Mouse (Mus musculus): ENCODE measurements at regions not wholly inside any gene's neighbourhood (a gene's known extent, or its start where the extent isn't known, plus 50 kb on each side); places are given as distances from the start of the nearest gene placed in this dataset.

GRCm38 (mm10) chr9:115661834-115662425 lies 247.3 kb upstream of the Gadl1 start:
- TF ChIP-seq POLR2A (IDR thresholded peaks at IDR 0.05; ENCODE audit: insufficient read depth, low read length) (no peak), CTCF (IDR thresholded peaks at IDR 0.05; ENCODE audit: low read depth, low read length) (no peak), EP300 (IDR thresholded peaks at IDR 0.05; ENCODE audit: insufficient read depth, low read depth, low read length) (no peak)
- H3K36me3 ChIP-seq (ENCODE audit: control insufficient read depth, insufficient read depth, low read length, poor library complexity, severe bottlenecking), result no peaks in the 10 kb centered on the region
- H3K27ac ChIP-seq (ENCODE audit: insufficient read depth, low read length), result no peak overlapping the region
- H3K4me3 ChIP-seq (ENCODE audit: low read depth, low read length), result no peak overlapping the region
- no peaks in the 10 kb centered on the region for H3K4me1 ChIP-seq (ENCODE audit: control insufficient read depth, insufficient read depth, low read length)
- H3K9me3 ChIP-seq (replicated peaks; ENCODE audit: control insufficient read depth, insufficient read depth, low read length, poor library complexity, severe bottlenecking), result no peaks in the 10 kb centered on the region
- no peaks in the 10 kb centered on the region for H3K27me3 ChIP-seq (ENCODE audit: control insufficient read depth, insufficient read depth, low read length, poor library complexity, severe bottlenecking)
- no peak overlapping the region for H3K9ac ChIP-seq (ENCODE audit: low read depth, poor library complexity, severe bottlenecking)

GRCm38 (mm10) chr9:115665337-115666004 lies 243.8 kb upstream of the Gadl1 start:
- H3K9me3 ChIP-seq (replicated peaks; ENCODE audit: control insufficient read depth, insufficient read depth, low read length, poor library complexity, severe bottlenecking), result no peaks in the 10 kb centered on the region
- TF ChIP-seq POLR2A (IDR thresholded peaks at IDR 0.05; ENCODE audit: insufficient read depth, low read length) (no peak), CTCF (IDR thresholded peaks at IDR 0.05; ENCODE audit: low read depth, low read length) (no peak), EP300 (IDR thresholded peaks at IDR 0.05; ENCODE audit: insufficient read depth, low read depth, low read length) (no peak)
- H3K36me3 ChIP-seq (ENCODE audit: control insufficient read depth, insufficient read depth, low read length, poor library complexity, severe bottlenecking), result no peaks in the 10 kb centered on the region
- H3K27me3 ChIP-seq (ENCODE audit: control insufficient read depth, insufficient read depth, low read length, poor library complexity, severe bottlenecking), result no peaks in the 10 kb centered on the region
- H3K27ac ChIP-seq (ENCODE audit: insufficient read depth, low read length), result no peak overlapping the region
- no peak overlapping the region for H3K9ac ChIP-seq (ENCODE audit: low read depth, poor library complexity, severe bottlenecking)
- no peaks in the 10 kb centered on the region for H3K4me1 ChIP-seq (ENCODE audit: control insufficient read depth, insufficient read depth, low read length)
- H3K4me3 ChIP-seq (ENCODE audit: low read depth, low read length), result no peak overlapping the region

DNA sequence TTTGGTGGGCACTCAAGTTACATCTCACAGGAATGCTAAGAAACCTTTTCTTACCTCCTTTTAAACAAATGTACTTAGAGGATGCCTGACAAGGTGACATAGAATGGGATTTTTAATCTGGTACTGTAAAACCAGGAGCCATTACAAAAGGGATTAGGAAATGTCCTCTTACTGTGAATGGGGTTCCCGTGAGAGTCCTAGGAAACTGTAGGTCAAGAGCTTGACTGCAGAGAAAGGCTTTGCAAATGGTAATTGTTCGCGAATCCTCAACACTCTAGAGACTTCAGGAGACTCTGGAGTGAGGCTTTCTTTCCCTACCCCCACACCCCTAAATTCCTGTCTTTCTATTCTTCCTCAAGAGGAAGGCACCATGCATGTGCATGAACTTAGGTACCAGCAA lies 242.7 kb upstream of the Gadl1 start:
- no peaks in the 10 kb centered on the region for H3K4me1 ChIP-seq (ENCODE audit: control insufficient read depth, insufficient read depth, low read length)

GRCm38 (mm10) chr9:115680703-115681576 lies 228.3 kb upstream of the Gadl1 start:
- Histone ChIP-seq H3K9me3 (replicated peaks; ENCODE audit: control insufficient read depth, insufficient read depth, low read length, poor library complexity, severe bottlenecking) (no peaks in the 10 kb centered on the region), H3K4me3 (ENCODE audit: low read depth, low read length) (no peak overlapping the region), H3K4me1 (ENCODE audit: control insufficient read depth, insufficient read depth, low read length) (no peaks in the 10 kb centered on the region), H3K27ac (ENCODE audit: insufficient read depth, low read length) (no peak overlapping the region), H3K36me3 (ENCODE audit: control insufficient read depth, insufficient read depth, low read length, poor library complexity, severe bottlenecking) (no peaks in the 10 kb centered on the region), H3K9ac (ENCODE audit: low read depth, poor library complexity, severe bottlenecking) (no peak overlapping the region), H3K27me3 (ENCODE audit: control insufficient read depth, insufficient read depth, low read length, poor library complexity, severe bottlenecking) (no peaks in the 10 kb centered on the region)
- TF ChIP-seq POLR2A (IDR thresholded peaks at IDR 0.05; ENCODE audit: insufficient read depth, low read length), result no peak

More for the DNA sequence above, 242.7 kb upstream of the Gadl1 start:
- no peak for TF ChIP-seq EP300 (IDR thresholded peaks at IDR 0.05; ENCODE audit: insufficient read depth, low read depth, low read length)
- no peak for TF ChIP-seq CTCF (IDR thresholded peaks at IDR 0.05; ENCODE audit: low read depth, low read length)
- no peak for TF ChIP-seq POLR2A (IDR thresholded peaks at IDR 0.05; ENCODE audit: insufficient read depth, low read length)
- no peak overlapping the region for H3K9ac ChIP-seq (ENCODE audit: low read depth, poor library complexity, severe bottlenecking)
- no peaks in the 10 kb centered on the region for H3K36me3 ChIP-seq (ENCODE audit: control insufficient read depth, insufficient read depth, low read length, poor library complexity, severe bottlenecking)
- H3K27ac ChIP-seq (ENCODE audit: insufficient read depth, low read length), result no peak overlapping the region
- H3K9me3 ChIP-seq (replicated peaks; ENCODE audit: control insufficient read depth, insufficient read depth, low read length, poor library complexity, severe bottlenecking), result no peaks in the 10 kb centered on the region
- H3K4me3 ChIP-seq (ENCODE audit: low read depth, low read length), result no peak overlapping the region
- no peaks in the 10 kb centered on the region for H3K27me3 ChIP-seq (ENCODE audit: control insufficient read depth, insufficient read depth, low read length, poor library complexity, severe bottlenecking)

DNA sequence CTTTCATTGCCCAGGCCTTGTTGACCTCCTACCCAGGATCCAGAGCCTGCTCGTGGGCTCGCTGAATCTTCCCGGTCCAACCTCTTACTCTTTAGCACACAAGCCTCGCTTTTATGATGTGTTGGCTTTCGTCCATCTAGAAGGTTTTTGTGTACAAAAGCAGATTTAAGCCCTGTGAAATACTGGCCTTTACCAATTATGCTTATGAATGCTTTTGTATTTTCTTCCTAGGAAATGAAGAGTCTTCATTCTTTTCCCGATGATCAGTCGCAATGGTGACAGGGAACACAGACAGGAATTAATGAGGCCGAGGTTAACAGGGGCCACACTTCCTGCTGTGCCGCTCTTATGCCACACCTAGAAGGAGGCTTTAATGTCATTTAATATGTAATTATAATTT lies 227.4 kb upstream of the Gadl1 start:
- no peaks in the 10 kb centered on the region for H3K9me3 ChIP-seq (replicated peaks; ENCODE audit: control insufficient read depth, insufficient read depth, low read length, poor library complexity, severe bottlenecking)
- H3K9ac ChIP-seq (ENCODE audit: low read depth, poor library complexity, severe bottlenecking), result no peak overlapping the region
- TF ChIP-seq EP300 (IDR thresholded peaks at IDR 0.05; ENCODE audit: insufficient read depth, low read depth, low read length), result no peak
- no peak for TF ChIP-seq CTCF (IDR thresholded peaks at IDR 0.05; ENCODE audit: low read depth, low read length)
- no peak for TF ChIP-seq POLR2A (IDR thresholded peaks at IDR 0.05; ENCODE audit: insufficient read depth, low read length)
- H3K4me1 ChIP-seq (ENCODE audit: control insufficient read depth, insufficient read depth, low read length), result no peaks in the 10 kb centered on the region
- H3K27me3 ChIP-seq (ENCODE audit: control insufficient read depth, insufficient read depth, low read length, poor library complexity, severe bottlenecking), result no peaks in the 10 kb centered on the region
- no peaks in the 10 kb centered on the region for H3K36me3 ChIP-seq (ENCODE audit: control insufficient read depth, insufficient read depth, low read length, poor library complexity, severe bottlenecking)
- H3K27ac ChIP-seq (ENCODE audit: insufficient read depth, low read length), result no peak overlapping the region
- H3K4me3 ChIP-seq (ENCODE audit: low read depth, low read length), result no peak overlapping the region

- no peak overlapping the region for H3K4me3 ChIP-seq (ENCODE audit: low read depth, low read length)
- H3K9ac ChIP-seq (ENCODE audit: low read depth, poor library complexity, severe bottlenecking), result no peak overlapping the region
- H3K36me3 ChIP-seq (ENCODE audit: control insufficient read depth, insufficient read depth, low read length, poor library complexity, severe bottlenecking), result no peaks in the 10 kb centered on the region
- no peaks in the 10 kb centered on the region for H3K27me3 ChIP-seq (ENCODE audit: control insufficient read depth, insufficient read depth, low read length, poor library complexity, severe bottlenecking)
- TF ChIP-seq EP300 (IDR thresholded peaks at IDR 0.05; ENCODE audit: insufficient read depth, low read depth, low read length), result no peak
- no peak for TF ChIP-seq POLR2A (IDR thresholded peaks at IDR 0.05; ENCODE audit: insufficient read depth, low read length)
- no peak for TF ChIP-seq CTCF (IDR thresholded peaks at IDR 0.05; ENCODE audit: low read depth, low read length)
- no peaks in the 10 kb centered on the region for H3K9me3 ChIP-seq (replicated peaks; ENCODE audit: control insufficient read depth, insufficient read depth, low read length, poor library complexity, severe bottlenecking)
- H3K4me1 ChIP-seq (ENCODE audit: control insufficient read depth, insufficient read depth, low read length), result no peaks in the 10 kb centered on the region
- H3K27ac ChIP-seq (ENCODE audit: insufficient read depth, low read length), result no peak overlapping the region
These were observed 225.3 kb upstream of the Gadl1 start for GRCm38 (mm10) chr9:115683951-115684350.

Measured in ES-Bruce4 (cell line).